Mouse (Mus musculus): ENCODE measurements around the gene Stbd1. TPM values are rescaled to one million over a fixed set of nuclear protein-coding genes. Genes with fewer than 3 reads are reported as not detected.

Stbd1 gene
- polyA plus RNA-seq (2014; fragmentation: Nextera tagmentation; extraction: Ambion mirVana) = 8.9 and 10.0 TPM in 2 replicates

DNA sequence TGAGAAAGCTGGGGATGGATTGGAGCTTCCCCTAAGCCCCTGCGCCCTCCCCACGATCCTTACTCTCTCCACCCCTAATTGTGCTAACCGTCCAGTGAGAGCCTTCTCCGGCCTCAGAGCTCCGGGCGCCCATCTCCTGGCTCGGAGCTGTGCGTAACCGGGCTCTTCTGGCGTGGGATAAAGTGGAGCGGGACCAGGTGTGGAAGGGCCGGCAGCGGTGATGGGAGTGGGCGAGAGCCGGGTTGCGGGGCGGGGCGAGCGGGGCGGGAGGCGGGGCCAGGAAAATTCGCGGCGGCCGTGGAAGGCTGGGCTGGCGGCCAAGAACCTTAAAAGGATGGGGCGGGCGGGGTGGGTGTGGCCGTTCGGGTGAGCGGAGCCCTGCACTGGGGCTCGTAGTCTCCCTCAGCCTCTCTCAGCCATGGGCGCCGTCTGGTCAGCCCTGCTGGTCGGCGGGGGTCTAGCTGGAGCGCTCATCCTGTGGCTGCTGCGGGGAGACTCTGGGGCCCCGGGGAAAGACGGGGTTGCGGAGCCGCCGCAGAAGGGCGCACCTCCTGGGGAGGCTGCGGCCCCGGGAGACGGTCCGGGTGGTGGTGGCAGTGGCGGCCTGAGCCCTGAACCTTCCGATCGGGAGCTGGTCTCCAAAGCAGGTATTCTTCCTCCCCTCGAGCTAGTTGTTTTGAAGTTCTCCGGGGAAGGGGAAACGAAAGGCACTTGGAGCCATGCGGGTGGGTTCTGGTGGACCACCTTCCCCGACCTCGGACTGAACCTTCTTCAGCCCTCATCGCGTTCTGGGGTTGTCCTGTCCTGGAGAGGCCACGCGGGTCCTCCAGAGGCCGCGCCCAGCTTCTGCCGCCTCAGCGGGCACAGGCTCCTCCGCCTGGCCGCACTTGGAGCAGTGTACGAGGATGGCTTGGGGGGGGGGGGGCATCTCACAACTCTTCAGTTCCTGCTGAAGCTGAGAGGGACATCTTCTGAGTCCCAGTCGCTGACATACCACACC, at the start of gene Stbd1:
Gene Stbd1, plus strand, starts transcription at position 351 of the 1,000 bp plus-strand sequence.
- peak; percentile 95 for ATAC-seq (replicated peaks; ENCODE audit: insufficient number of reproducible peaks, low FRiP score, low TSS enrichment, low read depth)
- peak within 1 kb of the TSS; percentile 70 for H3K9ac ChIP-seq (replicated peaks; ENCODE audit: low read length)
- WGBS = under 1% methylated on average over 58 of the region's 69 CpGs
- H3K4me3 ChIP-seq (ENCODE audit: low read depth, low read length) = peak within 1 kb of the TSS; percentile 40
- DNase-seq (ENCODE audit: low spot score) = peak; percentile 83
- no peaks in the 10 kb centered on the region for H3K36me3 ChIP-seq (replicated peaks; ENCODE audit: control insufficient read depth, insufficient read depth, low read depth, low read length)
- H3K27me3 ChIP-seq (ENCODE audit: control insufficient read depth, insufficient read depth, low read length) = no peaks in the 10 kb centered on the region
- peak within 1 kb of the TSS; percentile 95 for H3K4me2 ChIP-seq (ENCODE audit: low read depth, low read length)
- H3K4me1 ChIP-seq (ENCODE audit: control insufficient read depth, insufficient read depth, low read length) = no peaks in the 10 kb centered on the region
- no peaks in the 10 kb centered on the region for H3K9me3 ChIP-seq (replicated peaks; ENCODE audit: control insufficient read depth, low read length)
- H3K27ac ChIP-seq (replicated peaks; ENCODE audit: low read depth, low read length) = no peak within 1 kb of the TSS

- DNase-seq (ENCODE audit: low spot score) (no peak), ATAC-seq (replicated peaks; ENCODE audit: insufficient number of reproducible peaks, low FRiP score, low TSS enrichment, low read depth) (no peak)
- no peaks in the 10 kb centered on the region for H3K36me3 ChIP-seq (replicated peaks; ENCODE audit: control insufficient read depth, insufficient read depth, low read depth, low read length)
- H3K9me3 ChIP-seq (replicated peaks; ENCODE audit: control insufficient read depth, low read length) = no peaks in the 10 kb centered on the region
- no peak overlapping the region for H3K9ac ChIP-seq (replicated peaks; ENCODE audit: low read length)
- H3K4me2 ChIP-seq (ENCODE audit: low read depth, low read length) = no peak overlapping the region
- 66% methylated on average over 3 of the region's 3 CpGs for WGBS
- no peaks in the 10 kb centered on the region for H3K4me1 ChIP-seq (ENCODE audit: control insufficient read depth, insufficient read depth, low read length)
- H3K27me3 ChIP-seq (ENCODE audit: control insufficient read depth, insufficient read depth, low read length) = no peaks in the 10 kb centered on the region
- no peak overlapping the region for H3K4me3 ChIP-seq (ENCODE audit: low read depth, low read length)
- H3K27ac ChIP-seq (replicated peaks; ENCODE audit: low read depth, low read length) = no peak overlapping the region
These were observed 48.9 kb upstream of the Stbd1 start for GRCm38 (mm10) chr5:92553939-92554338.

DNA sequence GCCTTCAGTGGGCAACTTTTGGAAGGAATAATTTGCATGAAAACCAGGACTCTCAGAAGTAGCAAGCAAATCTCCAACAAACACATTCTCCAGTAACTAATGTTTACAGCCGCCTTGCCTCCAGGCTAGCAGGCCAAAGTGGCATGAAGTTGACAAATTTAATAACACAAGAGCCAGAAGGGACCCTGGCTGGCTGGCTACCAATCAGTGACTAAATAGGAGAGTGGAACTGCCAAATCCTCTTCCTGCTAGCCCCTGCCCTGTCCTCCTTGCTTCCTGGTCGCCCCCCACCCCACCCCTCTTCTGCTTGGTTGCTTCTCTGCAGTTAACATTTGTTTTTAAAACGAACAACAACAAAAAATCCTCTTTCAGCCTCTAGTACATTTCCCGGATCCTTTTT, 48.4 kb upstream of the Stbd1 start:
- no peak overlapping the region for H3K9ac ChIP-seq (replicated peaks; ENCODE audit: low read length)
- DNase-seq (ENCODE audit: low spot score) (no peak), ATAC-seq (replicated peaks; ENCODE audit: insufficient number of reproducible peaks, low FRiP score, low TSS enrichment, low read depth) (no peak)
- 83% methylated on average over 4 of the region's 4 CpGs for WGBS
- no peaks in the 10 kb centered on the region for H3K4me1 ChIP-seq (ENCODE audit: control insufficient read depth, insufficient read depth, low read length)
- H3K9me3 ChIP-seq (replicated peaks; ENCODE audit: control insufficient read depth, low read length) = no peaks in the 10 kb centered on the region
- no peaks in the 10 kb centered on the region for H3K27me3 ChIP-seq (ENCODE audit: control insufficient read depth, insufficient read depth, low read length)
- H3K4me3 ChIP-seq (ENCODE audit: low read depth, low read length) = no peak overlapping the region
- H3K4me2 ChIP-seq (ENCODE audit: low read depth, low read length) = no peak overlapping the region
- no peak overlapping the region for H3K27ac ChIP-seq (replicated peaks; ENCODE audit: low read depth, low read length)
- no peaks in the 10 kb centered on the region for H3K36me3 ChIP-seq (replicated peaks; ENCODE audit: control insufficient read depth, insufficient read depth, low read depth, low read length)

GRCm38 (mm10) chr5:92554891-92555511, 47.8 kb upstream of the Stbd1 start, which contains the start of gene Fam47e:
Gene Fam47e (plus strand): TSS chr5:92555069.
- DNase-seq (ENCODE audit: low spot score) (no peak), ATAC-seq (replicated peaks; ENCODE audit: insufficient number of reproducible peaks, low FRiP score, low TSS enrichment, low read depth) (no peak)
- Histone ChIP-seq H3K9ac (replicated peaks; ENCODE audit: low read length) (no peak within 1 kb of the TSS), H3K27me3 (ENCODE audit: control insufficient read depth, insufficient read depth, low read length) (no peaks in the 10 kb centered on the region), H3K27ac (replicated peaks; ENCODE audit: low read depth, low read length) (no peak within 1 kb of the TSS), H3K4me3 (ENCODE audit: low read depth, low read length) (no peak within 1 kb of the TSS), H3K4me2 (ENCODE audit: low read depth, low read length) (no peak within 1 kb of the TSS), H3K4me1 (ENCODE audit: control insufficient read depth, insufficient read depth, low read length) (no peaks in the 10 kb centered on the region), H3K9me3 (replicated peaks; ENCODE audit: control insufficient read depth, low read length) (no peaks in the 10 kb centered on the region), H3K36me3 (replicated peaks; ENCODE audit: control insufficient read depth, insufficient read depth, low read depth, low read length) (no peaks in the 10 kb centered on the region)
- WGBS = 73% methylated on average over 16 of the region's 16 CpGs

DNA sequence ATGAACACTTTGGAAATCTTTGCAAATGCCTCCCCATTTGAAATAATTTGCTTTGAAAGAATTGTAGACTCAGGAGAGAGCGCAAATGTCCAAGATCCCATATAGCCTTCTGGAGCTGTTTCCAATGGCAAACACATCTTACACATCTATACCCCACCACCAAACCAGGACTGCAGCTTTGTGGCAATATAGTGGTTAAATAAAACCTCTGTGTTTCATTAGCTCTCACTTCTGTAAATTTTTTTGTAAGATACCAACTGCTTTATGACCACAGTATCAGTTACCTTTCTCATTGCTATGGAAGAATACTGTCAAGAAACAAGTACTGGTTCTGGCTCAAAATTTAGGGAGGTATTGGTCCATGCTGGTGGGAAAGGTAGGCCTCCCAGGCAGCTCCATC, 46.9 kb upstream of the Stbd1 start:
- Histone ChIP-seq H3K36me3 (replicated peaks; ENCODE audit: control insufficient read depth, insufficient read depth, low read depth, low read length) (no peaks in the 10 kb centered on the region), H3K4me3 (ENCODE audit: low read depth, low read length) (no peak overlapping the region), H3K4me2 (ENCODE audit: low read depth, low read length) (no peak overlapping the region), H3K4me1 (ENCODE audit: control insufficient read depth, insufficient read depth, low read length) (no peaks in the 10 kb centered on the region), H3K27ac (replicated peaks; ENCODE audit: low read depth, low read length) (no peak overlapping the region), H3K9me3 (replicated peaks; ENCODE audit: control insufficient read depth, low read length) (no peaks in the 10 kb centered on the region), H3K27me3 (ENCODE audit: control insufficient read depth, insufficient read depth, low read length) (no peaks in the 10 kb centered on the region), H3K9ac (replicated peaks; ENCODE audit: low read length) (no peak overlapping the region)
- DNase-seq (ENCODE audit: low spot score) = no peak
- no peak for ATAC-seq (replicated peaks; ENCODE audit: insufficient number of reproducible peaks, low FRiP score, low TSS enrichment, low read depth)
- WGBS = 94% methylated on average over 1 of the region's 1 CpGs

DNA sequence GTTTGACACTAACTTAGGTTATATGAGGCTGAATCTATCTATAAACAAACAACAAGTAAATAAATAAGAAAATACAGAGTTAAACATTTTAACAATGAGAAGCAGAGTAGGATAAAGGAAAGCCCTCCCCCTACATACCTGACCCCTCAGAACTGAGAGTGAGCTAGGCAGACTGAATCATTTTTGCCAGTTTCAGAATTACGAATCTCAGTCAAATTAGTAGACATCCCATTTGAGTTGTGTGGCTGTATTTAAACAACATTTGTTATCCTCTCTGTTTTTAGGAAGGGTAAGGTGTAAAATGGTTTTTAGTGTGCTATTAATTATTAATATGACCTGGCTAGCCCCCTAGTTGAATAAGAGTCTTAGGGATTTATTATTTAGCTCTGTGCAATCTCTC, 45.3 kb upstream of the Stbd1 start:
- ATAC-seq (replicated peaks; ENCODE audit: insufficient number of reproducible peaks, low FRiP score, low TSS enrichment, low read depth) = no peak
- H3K9me3 ChIP-seq (replicated peaks; ENCODE audit: control insufficient read depth, low read length) = no peaks in the 10 kb centered on the region
- no peak for DNase-seq (ENCODE audit: low spot score)
- H3K27me3 ChIP-seq (ENCODE audit: control insufficient read depth, insufficient read depth, low read length) = no peaks in the 10 kb centered on the region
- H3K4me1 ChIP-seq (ENCODE audit: control insufficient read depth, insufficient read depth, low read length) = no peaks in the 10 kb centered on the region
- 72% methylated on average over 1 of the region's 1 CpGs for WGBS
- H3K4me2 ChIP-seq (ENCODE audit: low read depth, low read length) = no peak overlapping the region
- H3K9ac ChIP-seq (replicated peaks; ENCODE audit: low read length) = no peak overlapping the region
- H3K27ac ChIP-seq (replicated peaks; ENCODE audit: low read depth, low read length) = no peak overlapping the region
- no peak overlapping the region for H3K4me3 ChIP-seq (ENCODE audit: low read depth, low read length)
- H3K36me3 ChIP-seq (replicated peaks; ENCODE audit: control insufficient read depth, insufficient read depth, low read depth, low read length) = no peaks in the 10 kb centered on the region

DNA sequence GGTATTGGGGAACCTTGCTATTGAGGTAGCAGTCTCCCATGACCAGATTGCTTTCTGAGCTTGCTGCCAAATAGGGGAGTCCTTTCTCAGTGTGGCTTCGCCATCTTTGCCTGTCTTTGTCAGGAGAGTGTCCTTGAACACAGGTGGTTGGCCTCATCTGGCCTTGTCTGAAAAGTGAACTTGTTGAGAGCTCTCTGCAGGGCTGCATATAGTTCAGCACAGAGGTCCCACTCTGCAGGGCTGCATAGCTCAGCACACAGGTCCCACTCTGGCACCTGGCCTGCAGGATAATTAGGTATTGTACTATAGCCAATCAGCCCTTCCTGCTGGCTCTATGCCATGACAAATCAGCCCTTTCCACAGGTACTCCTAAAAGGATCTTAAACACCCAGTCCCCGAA, 42.6 kb upstream of the Stbd1 start:
- H3K9me3 ChIP-seq (replicated peaks; ENCODE audit: control insufficient read depth, low read length) = no peaks in the 10 kb centered on the region
- no peak overlapping the region for H3K9ac ChIP-seq (replicated peaks; ENCODE audit: low read length)
- no peaks in the 10 kb centered on the region for H3K27me3 ChIP-seq (ENCODE audit: control insufficient read depth, insufficient read depth, low read length)
- H3K27ac ChIP-seq (replicated peaks; ENCODE audit: low read depth, low read length) = no peak overlapping the region
- no peaks in the 10 kb centered on the region for H3K4me1 ChIP-seq (ENCODE audit: control insufficient read depth, insufficient read depth, low read length)
- DNase-seq (ENCODE audit: low spot score) (no peak), ATAC-seq (replicated peaks; ENCODE audit: insufficient number of reproducible peaks, low FRiP score, low TSS enrichment, low read depth) (no peak)
- 84% methylated on average over 2 of the region's 2 CpGs for WGBS
- H3K4me3 ChIP-seq (ENCODE audit: low read depth, low read length) = no peak overlapping the region
- H3K36me3 ChIP-seq (replicated peaks; ENCODE audit: control insufficient read depth, insufficient read depth, low read depth, low read length) = no peaks in the 10 kb centered on the region
- no peak overlapping the region for H3K4me2 ChIP-seq (ENCODE audit: low read depth, low read length)

DNA sequence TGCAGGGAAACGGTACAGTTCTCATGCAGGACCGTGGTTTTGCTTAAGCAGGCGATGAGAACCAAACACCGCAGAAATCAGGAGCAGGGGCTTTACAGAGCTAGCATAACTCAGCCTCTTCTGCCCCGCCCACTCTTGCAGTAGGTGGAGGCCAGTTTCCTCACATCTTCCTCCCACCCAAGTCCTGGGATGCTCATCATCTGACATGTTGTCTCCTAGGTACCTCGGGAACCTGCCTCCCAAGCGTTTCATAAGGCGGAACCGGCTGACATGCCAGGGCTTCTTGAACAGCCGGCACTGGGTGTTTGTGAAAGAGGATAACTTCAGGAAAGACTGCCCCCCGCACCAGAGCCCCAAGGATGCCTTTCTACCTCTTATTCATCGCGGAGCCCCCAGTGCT, 40.8 kb upstream of the Stbd1 start:
- no peaks in the 10 kb centered on the region for H3K4me1 ChIP-seq (ENCODE audit: control insufficient read depth, insufficient read depth, low read length)
- H3K27me3 ChIP-seq (ENCODE audit: control insufficient read depth, insufficient read depth, low read length) = no peaks in the 10 kb centered on the region
- no peaks in the 10 kb centered on the region for H3K9me3 ChIP-seq (replicated peaks; ENCODE audit: control insufficient read depth, low read length)
- ATAC-seq (replicated peaks; ENCODE audit: insufficient number of reproducible peaks, low FRiP score, low TSS enrichment, low read depth) (no peak), DNase-seq (ENCODE audit: low spot score) (no peak)
- 79% methylated on average over 13 of the region's 13 CpGs for WGBS
- no peak overlapping the region for H3K27ac ChIP-seq (replicated peaks; ENCODE audit: low read depth, low read length)
- no peak overlapping the region for H3K4me2 ChIP-seq (ENCODE audit: low read depth, low read length)
- H3K4me3 ChIP-seq (ENCODE audit: low read depth, low read length) = no peak overlapping the region
- H3K36me3 ChIP-seq (replicated peaks; ENCODE audit: control insufficient read depth, insufficient read depth, low read depth, low read length) = no peaks in the 10 kb centered on the region
- no peak overlapping the region for H3K9ac ChIP-seq (replicated peaks; ENCODE audit: low read length)
